Mouse (Mus musculus): ENCODE data around the gene Fam234b.

Gene Fam234b

GRCm38 (mm10) chr6:135267221-135267620 lies 69.4 kb downstream of the Fam234b start:
- DNase-seq (ENCODE audit: low spot score in 2 of 2) = no peak

- DNase-seq (ENCODE audit: low spot score in 2 of 2) = no peak
Measured at GRCm38 (mm10) chr6:135268392-135268791, 70.6 kb downstream of the Fam234b start.

- DNase-seq (ENCODE audit: low spot score in 2 of 2) = no peak
Measured at GRCm38 (mm10) chr6:135269626-135270025, 71.8 kb downstream of the Fam234b start.

GRCm38 (mm10) chr6:135271761-135272160 lies 74.0 kb downstream of the Fam234b start:
- DNase-seq (ENCODE audit: low spot score in 2 of 2) = no peak

GRCm38 (mm10) chr6:135273066-135273465 lies 75.3 kb downstream of the Fam234b start:
- DNase-seq (ENCODE audit: low spot score in 2 of 2) = no peak

GRCm38 (mm10) chr6:135275231-135275630 lies 77.5 kb downstream of the Fam234b start:
- no peak for DNase-seq (ENCODE audit: low spot score in 2 of 2)

GRCm38 (mm10) chr6:135276474-135277295 lies 78.9 kb downstream of the Fam234b start:
- no peak for DNase-seq (ENCODE audit: low spot score in 2 of 2)

- DNase-seq (ENCODE audit: low spot score in 2 of 2) = no peak
Measured at GRCm38 (mm10) chr6:135278302-135278701, 80.5 kb downstream of the Fam234b start.

- no peak for DNase-seq (ENCODE audit: low spot score in 2 of 2)
Measured at GRCm38 (mm10) chr6:135279286-135279685, 81.5 kb downstream of the Fam234b start.

GRCm38 (mm10) chr6:135279856-135280255 lies 82.1 kb downstream of the Fam234b start:
- no peak for DNase-seq (ENCODE audit: low spot score in 2 of 2)

- no peak for DNase-seq (ENCODE audit: low spot score in 2 of 2)
Measured at GRCm38 (mm10) chr6:135292391-135292790, 94.6 kb downstream of the Fam234b start.

- DNase-seq (ENCODE audit: low spot score in 2 of 2) = no peak
Measured at GRCm38 (mm10) chr6:135294150-135294549, 96.4 kb downstream of the Fam234b start.
